Mouse (Mus musculus) CD4-positive, CD25-positive, alpha-beta regulatory T cell, adult 2 months (primary cell): ENCODE results near the gene Cd8b1.

Source experiments
- DNase-seq: peaks from one replicate; pipeline ENCODE4 v3.0.0-alpha.2; 2012; ENCODE audit warnings: low read depth, low spot score

Cd8b1 gene

DNA sequence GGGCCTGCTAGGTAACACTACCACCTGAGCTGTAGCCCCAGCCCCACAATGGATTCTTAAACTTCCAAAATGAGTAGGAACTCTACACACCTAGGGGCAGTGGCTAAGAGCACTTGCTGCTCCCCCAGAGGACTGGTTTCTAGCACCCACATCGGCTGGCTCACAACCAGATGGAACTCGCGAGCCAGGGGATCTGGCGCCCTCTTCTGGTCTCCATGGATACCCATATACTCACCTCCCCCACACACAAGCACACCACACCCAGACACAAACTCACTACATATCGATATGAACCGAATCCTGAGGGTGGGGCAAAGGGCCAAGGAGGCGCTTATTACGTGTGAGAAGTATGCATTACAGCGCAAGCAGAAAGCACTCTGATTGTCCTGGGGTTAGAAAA lies 25.4 kb downstream of the Cd8b1 start:
- DNase-seq: peak; percentile 27

DNA sequence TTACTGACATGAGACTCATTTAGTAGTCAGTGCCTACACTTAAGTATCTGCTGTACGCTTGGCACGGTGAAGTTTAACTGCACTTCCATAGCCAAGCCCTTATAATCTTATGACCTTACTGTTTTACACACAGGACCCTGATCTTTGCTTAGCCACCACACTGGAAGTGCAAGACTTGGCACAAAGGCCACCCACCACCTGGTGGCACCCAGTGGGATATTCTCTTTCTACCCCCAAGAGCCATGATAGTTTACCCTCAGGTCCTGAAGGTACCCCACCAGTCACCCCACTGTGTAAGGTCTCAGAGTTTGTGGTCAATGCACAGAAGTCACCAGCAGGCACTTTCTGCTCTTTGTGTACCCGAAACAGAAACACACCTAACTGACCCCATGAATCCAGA lies 28.6 kb downstream of the Cd8b1 start:
- DNase-seq: no peak

DNA sequence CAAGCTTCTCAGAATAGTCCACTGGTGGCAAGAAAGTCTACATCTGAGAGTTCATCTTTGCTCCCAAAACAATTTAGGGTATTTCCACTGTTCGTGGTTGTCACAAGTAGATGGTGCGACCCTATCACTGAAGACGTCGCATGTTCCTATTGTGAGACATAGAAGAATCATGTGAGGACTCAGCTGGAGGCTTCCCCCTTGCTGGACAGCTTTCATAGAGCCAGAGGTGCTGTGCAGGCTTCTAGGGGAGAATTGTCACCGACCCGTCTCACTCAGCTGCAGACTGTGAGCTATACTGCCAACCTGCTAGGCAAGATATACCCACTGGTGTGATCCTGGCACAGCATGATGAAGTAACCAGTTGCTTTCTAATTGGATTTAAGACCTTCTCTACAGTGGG lies 29.6 kb downstream of the Cd8b1 start:
- DNase-seq: no peak

DNA sequence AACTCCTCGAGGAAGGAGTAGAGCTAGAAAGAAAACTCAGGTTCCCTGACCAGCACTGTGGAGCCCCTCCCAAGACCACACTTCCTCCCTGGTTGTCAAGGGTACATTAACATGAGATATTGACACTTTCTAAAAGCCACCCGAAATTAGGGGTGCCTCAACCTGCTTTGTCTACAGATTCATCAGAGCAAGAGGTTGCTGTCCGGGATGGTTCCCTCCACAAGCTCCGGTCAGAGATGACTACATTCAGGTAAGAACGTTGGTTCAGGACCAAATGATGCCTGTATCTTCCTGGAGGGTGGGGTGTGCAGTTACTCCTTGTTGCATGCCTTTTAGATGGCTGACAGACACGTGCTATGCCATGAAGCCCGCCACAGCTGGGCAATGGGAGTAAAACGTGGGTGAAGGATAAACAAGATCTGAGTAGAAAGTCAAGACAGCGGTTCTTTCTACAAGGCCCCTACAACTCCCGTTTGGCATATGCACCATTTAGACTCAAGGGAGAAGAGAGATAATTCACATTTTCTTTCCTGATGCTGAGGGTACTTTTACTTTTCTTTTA lies 30.4 kb downstream of the Cd8b1 start:
- no peak for DNase-seq

DNA sequence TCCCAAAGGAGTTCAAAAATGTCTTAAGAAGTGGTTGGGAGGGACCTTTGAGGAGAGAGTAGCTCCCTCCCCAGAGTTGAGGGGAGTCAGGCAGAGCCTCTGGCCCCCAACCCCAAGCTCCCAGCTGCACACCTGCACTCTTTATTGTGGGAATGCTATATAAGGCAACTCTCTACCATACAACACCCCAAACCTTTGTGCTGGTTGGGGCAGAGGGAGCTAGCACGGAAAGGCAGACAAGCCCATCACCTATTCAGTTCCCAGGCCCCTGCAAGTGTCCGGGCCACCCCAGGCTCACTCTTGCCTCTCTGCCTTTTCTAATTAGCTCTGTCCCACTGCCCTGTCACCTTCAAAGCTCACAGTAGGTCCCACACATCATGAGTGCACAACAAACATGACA lies 31.1 kb downstream of the Cd8b1 start:
- DNase-seq: no peak

DNA sequence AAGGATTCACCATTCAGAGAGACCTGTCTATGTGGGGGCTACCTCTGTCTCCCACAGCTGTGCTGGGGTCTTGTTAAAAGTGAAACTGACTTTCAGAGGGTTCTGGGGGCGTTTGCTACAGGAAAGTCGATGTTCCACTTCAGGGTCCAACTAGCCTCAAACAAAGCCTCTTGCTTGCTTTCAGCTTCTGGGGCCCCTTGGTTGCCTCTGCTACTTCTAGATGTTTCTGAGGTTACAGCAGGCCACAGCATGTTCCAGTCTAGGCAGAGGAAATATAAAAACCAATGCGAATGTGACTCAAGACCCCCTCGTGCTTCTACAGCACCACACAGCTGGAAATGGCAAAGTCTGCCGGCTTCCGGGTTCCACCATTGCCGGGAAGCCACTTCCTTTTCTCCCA lies 34.9 kb downstream of the Cd8b1 start:
- DNase-seq: no peak

DNA sequence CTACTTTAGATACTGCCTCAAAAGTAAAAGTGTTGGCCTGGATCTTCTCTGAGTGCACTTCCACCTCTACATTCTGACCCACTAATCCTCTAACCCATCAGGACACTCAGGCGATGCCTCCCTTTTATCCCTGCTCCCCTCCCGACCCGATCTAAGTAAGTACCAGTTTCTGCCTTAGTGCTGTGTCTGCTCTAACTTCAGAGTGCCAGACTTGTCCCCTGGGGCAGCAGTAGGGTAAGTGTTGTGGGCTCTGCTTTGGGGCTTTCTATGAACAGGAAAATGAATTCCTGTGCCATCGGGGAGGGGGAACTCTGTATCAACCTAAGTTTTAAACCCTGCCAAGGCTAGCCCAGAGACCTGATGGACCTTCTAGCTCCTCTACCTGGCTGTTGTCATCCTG lies 37.6 kb downstream of the Cd8b1 start:
- no peak for DNase-seq

DNA sequence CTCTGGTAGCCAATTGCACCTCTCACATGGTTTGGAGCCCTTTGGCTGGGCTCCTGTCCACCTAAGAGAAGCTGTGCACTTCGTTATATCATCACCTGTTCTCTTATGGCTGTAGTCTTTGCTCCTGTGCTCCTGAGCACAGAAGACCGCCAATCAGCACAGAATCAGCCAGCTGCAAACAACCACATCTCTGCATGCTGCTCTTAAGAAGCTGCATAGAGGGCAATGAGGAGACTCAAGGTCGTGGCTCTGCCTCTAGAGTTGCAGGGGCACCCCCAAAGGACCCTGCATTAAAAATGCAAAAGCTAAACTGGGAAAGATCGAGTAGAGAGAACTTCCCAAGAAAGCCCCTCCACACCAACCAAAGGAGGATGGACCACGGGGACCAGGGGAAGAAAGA lies 38.2 kb downstream of the Cd8b1 start:
- no peak for DNase-seq

DNA sequence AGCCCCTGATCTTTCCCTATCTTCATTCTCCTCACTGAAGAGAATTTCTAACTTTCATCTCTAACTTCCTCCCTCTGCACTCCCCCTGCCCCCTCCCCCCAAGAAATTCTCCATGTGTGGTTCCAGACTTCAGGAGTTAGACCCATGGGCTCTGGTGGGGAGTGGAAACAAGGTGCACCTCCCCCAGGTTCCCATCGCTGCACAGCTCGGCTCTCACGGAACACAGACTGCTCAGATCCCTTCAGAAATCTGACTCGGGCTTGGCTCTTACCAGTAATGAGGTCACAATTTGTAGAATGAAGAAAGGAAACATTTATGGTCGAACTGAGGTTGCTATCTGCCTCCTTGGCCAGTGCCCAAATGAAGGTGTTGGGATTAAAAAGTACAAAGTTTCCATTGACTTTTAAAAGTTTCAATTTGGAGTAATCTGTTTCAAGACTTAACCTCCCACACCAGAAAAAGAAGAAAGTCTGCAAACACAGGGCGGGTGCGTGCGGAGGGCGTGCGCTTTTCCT lies 38.6 kb downstream of the Cd8b1 start:
- no peak for DNase-seq

DNA sequence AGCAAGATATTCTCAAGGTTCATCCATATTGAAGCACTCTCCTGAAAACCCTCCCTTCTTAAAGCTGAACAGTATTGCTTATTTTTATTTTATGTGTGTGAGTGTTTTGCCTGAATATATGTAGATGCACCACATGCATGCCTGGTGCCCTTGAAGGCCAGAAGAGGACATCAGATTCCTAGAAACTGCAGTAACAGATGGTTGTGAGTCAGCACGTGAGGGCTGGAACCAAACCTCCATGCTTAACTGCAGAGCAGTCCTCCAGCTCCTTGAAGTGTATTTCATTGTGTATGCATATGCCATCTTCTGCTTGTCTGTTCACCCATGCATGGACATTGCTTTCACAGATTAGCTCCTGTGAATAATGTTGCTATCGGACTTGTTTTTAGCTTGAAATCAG lies 41.4 kb downstream of the Cd8b1 start:
- DNase-seq: no peak

DNA sequence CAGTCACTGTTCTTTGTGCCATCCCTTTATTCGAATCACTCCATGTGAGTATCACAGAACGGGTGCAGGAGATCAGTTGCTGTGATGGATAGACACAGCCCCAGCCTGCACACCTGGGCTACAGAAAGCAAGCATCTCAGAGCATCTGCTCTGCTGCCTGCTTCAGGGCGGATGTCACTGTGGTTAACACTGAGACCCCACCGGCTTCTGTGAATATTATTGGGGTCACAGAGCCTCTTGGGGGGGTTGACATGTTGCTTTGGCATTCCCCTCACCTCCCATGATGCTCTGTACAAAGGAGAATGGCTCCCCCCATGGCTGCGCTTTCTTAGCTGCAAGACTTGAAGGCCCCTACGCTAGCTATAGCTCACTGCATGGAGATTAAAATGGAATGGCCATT lies 46.8 kb downstream of the Cd8b1 start:
- no peak for DNase-seq

DNA sequence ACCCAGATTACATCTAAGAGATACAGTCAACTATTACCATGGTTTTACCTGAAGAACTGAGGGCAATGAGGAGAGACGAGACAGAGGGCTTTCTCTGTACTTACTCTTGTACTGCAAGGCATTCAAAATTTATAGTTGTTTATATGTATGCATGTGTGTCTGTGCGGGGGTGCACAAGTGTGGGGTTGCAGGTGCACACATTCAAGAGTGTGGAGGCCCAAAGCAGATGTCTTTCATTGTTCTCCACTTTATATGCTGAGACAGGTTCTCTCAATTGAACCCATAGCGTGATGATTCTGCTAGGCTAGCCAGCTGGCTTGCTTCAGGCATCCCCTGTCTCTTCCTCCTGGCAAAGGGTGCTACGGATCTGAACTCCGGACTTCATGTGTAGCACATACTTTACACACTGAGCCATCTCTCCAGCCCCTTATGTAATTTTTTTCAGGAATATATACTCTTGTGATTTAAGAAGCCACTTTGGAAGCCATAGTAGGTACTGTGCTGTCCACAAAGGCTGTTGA lies 48.6 kb downstream of the Cd8b1 start:
- no peak for DNase-seq

DNA sequence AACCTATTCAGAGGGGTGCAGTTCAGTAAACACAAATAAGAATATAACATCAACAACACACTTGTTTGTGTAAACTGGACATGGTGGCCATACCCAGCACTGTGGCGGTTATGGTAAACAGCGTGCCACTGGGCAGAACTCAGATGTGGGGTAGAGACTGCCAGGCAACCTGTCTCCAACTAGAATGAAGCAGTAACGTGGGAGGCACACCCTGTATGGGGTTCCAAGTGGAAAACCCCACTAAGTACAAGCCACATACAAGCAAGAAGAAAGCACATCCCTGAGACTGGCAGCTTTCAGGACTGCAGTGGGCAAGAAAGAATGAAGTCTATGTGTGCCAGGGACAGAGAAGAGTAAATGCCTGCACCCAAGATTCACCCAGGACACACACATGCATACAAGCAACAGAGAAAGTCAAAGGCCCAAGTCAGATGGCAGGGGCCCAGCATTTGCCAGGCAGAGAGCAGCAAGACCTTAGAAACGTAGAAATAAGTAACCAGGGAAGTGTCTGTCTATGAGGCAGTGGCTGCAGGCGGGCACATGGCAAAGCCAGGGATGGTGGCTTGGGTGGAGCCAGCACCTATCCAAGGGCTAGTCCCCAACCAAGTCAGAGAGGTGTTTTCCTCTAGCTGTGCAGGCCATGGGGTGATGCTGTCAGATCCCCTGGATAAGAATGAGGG lies 49.6 kb downstream of the Cd8b1 start:
- DNase-seq: no peak

DNA sequence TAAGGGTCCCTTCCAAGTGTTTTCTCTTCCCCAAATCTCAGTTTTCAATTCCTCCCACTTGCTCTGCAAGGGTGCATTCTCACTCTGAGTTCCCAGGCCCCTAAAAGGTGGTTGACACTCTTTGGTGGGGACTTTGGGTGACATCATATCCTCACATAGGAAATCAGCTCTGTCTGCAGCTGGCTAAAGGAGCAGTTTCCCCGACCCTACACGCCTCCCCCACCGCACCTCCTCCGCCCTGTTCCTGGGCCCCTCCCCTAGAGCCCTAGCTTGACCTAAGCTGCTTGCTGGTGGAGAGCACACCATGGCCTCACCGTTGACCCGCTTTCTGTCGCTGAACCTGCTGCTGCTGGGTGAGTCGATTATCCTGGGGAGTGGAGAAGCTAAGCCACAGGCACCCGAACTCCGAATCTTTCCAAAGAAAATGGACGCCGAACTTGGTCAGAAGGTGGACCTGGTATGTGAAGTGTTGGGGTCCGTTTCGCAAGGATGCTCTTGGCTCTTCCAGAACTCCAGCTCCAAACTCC lies 50.7 kb downstream of the Cd8b1 start, which contains the start of gene Cd8a:
Cd8a (plus strand) TSS at position 179 of the 527 bp plus-strand sequence.
- no peak for DNase-seq

DNA sequence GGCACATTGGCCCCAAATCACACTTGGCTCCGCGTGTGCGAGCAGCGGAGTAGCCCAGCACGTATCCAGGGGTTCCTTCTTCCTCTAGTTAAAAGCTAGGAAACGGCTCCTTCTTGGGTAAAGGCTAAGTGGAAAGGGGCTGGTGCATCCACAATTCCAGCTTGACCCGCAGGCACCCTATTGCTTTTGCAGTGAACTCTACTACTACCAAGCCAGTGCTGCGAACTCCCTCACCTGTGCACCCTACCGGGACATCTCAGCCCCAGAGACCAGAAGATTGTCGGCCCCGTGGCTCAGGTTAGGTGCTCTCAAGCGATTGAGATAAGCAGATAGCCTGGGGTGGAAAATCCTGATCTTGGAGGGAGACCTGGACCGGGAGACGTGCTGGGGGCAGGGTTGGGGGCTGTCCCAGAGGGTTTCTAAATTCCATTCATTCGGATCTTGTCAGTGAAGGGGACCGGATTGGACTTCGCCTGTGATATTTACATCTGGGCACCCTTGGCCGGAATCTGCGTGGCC lies 51.8 kb downstream of the Cd8b1 start:
- DNase-seq: no peak

DNA sequence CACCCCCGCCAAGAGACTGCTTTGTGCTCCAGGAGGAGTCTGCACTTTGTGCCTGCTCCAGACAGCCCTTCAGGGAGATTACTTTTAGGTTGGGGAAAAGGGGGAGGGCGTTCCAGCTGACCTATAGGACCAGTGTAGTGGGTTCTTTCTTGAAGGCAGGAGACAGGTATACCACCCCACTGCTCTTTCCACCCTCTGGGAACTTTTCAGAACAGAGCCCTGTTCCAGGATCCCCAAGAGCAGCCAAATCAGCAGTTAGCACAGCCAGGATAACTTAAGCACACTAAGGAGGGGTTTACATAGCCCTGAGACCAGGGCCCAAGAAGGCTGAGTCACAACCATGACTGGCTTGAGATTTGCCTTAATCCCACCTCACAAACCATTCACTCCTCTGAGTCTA lies 52.3 kb downstream of the Cd8b1 start:
- no peak for DNase-seq

DNA sequence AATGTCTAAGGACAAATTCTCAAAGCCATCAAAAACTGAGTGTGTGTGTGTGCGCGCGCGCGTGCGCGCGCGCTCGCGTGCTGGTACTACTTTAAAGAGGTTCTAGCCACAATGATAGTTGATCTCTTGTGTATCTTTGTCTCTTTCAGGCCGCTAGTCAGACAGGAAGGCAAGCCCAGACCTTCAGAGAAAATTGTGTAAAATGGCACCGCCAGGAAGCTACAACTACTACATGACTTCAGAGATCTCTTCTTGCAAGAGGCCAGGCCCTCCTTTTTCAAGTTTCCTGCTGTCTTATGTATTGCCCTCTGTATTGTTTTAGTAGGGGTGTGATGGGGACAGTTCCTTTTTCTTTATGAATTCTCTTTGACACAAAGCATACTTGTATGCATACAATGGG lies 54.1 kb downstream of the Cd8b1 start:
- DNase-seq: peak; percentile 18

DNA sequence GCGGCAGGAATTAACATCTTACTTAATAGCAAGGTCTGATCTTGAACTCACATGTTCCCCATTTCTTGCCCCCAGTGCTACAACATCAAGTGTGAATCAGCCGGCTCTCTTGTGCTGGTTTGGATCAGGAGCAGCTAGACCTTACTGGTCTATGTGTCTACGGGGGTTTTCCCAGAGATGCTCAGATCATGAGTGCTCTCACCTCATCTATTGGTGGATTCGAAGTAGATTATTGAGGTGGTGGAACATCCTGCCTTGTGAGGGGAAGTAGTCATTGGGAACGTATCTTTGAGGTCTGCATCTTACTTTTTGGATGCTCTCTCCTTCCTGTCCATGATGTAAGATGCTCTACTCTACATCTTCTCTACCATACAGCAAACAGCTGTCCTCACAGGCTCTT lies 59.1 kb downstream of the Cd8b1 start:
- no peak for DNase-seq
